Mouse (Mus musculus) testis, adult 2 months (tissue): ENCODE data around the gene Stat5b.

Source experiments
- CTCF ChIP-seq: fragments of 200-500 bp; IDR thresholded peaks from 2 replicates; pipeline ENCODE4 v1.5.1; 2012; ENCODE audit warnings: low read depth, mild to moderate bottlenecking, inconsistent platforms, low read length, moderate library complexity; ENCODE audit not compliant: control insufficient read depth, insufficient read depth, insufficient replicate concordance
- POLR2A ChIP-seq: fragments of 200-500 bp; IDR thresholded peaks from 2 replicates; pipeline ENCODE4 v1.6.1; 2012; ENCODE audit warnings: low read depth, mild to moderate bottlenecking, inconsistent platforms, low read length, moderate library complexity; ENCODE audit not compliant: control insufficient read depth

- TF ChIP-seq CTCF (no peak), POLR2A (no peak)
Measured at GRCm38 (mm10) chr11:100822365-100822764, 28.2 kb downstream of the Stat5b start.
